Mouse (Mus musculus) midbrain, embryonic 11.5 days (tissue): ENCODE measurements around the gene Galnt14. TPM values are rescaled to one million over a fixed set of nuclear protein-coding genes. Genes with fewer than 3 reads are reported as not detected.

ENCODE experiments used
- ATAC-seq: fragments of 200-750 bp; cut with Nextera tagmentation; 2 replicates; pipeline ENCODE4 v1.8.0; 2017; ENCODE audit warnings: moderate TSS enrichment, moderate library complexity; ENCODE audit not compliant: low FRiP score
- DNase-seq: peaks from one replicate; pipeline ENCODE4 v3.0.0; 2015; ENCODE audit warnings: low spot score; ENCODE audit errors: missing footprints
- H3K27ac ChIP-seq: fragments of 300-500 bp; sonication (generic); 2 replicates; pipeline ENCODE4 v1.5.1; 2014; ENCODE audit warnings: low read depth, low read length
- H3K27me3 ChIP-seq: fragments of 300-500 bp; sonication (generic); 2 replicates; pipeline ENCODE4 v1.6.1; 2014; ENCODE audit warnings: mild to moderate bottlenecking, low read length, moderate library complexity, mixed read lengths; ENCODE audit not compliant: control insufficient read depth, insufficient read depth
- H3K36me3 ChIP-seq: fragments of 300-500 bp; sonication (generic); 2 replicates; pipeline ENCODE4 v1.6.1; 2014; ENCODE audit warnings: mild to moderate bottlenecking, low read length, moderate library complexity, mixed read lengths; ENCODE audit not compliant: control insufficient read depth, insufficient read depth
- H3K4me1 ChIP-seq: fragments of 300-500 bp; sonication (generic); 2 replicates; pipeline ENCODE4 v1.6.1; 2014; ENCODE audit warnings: low read length; ENCODE audit not compliant: control insufficient read depth, insufficient read depth
- H3K4me2 ChIP-seq: fragments of 300-500 bp; sonication (generic); 2 replicates; pipeline ENCODE4 v1.6.1; 2014; ENCODE audit warnings: mild to moderate bottlenecking, moderate library complexity
- H3K4me3 ChIP-seq: fragments of 300-500 bp; sonication (generic); 2 replicates; pipeline ENCODE4 v1.5.1; 2014; ENCODE audit warnings: low read depth, low read length
- H3K9ac ChIP-seq: fragments of 300-500 bp; sonication (generic); 2 replicates; pipeline ENCODE4 v1.6.1; 2014; ENCODE audit warnings: low read length
- H3K9me3 ChIP-seq: fragments of 300-500 bp; sonication (generic); 2 replicates; pipeline ENCODE4 v1.6.1; 2016; ENCODE audit warnings: low read length; ENCODE audit not compliant: control insufficient read depth
- WGBS: fragments of 180-500 bp; shearing (Covaris S2); extraction: QIAGEN DNeasy Blood & Tissue Kit; methylation state at CpG from one replicate; pipeline ENCODE4 v1.1.7; 2014; 5-methylcytosine and 5-hydroxymethylcytosine counted together
- polyA plus RNA-seq: library from polyadenylated mRNA; unstranded; fragments of >200 nt; fragmentation: Nextera tagmentation; extraction: Ambion mirVana; gene quantifications from 2 replicates; pipeline ENCODE4 v1.2.1, GENCODE M21; 2014

Galnt14 gene
- polyA plus RNA-seq, 1 experiment from 2014 or later: 4.7 TPM

DNA sequence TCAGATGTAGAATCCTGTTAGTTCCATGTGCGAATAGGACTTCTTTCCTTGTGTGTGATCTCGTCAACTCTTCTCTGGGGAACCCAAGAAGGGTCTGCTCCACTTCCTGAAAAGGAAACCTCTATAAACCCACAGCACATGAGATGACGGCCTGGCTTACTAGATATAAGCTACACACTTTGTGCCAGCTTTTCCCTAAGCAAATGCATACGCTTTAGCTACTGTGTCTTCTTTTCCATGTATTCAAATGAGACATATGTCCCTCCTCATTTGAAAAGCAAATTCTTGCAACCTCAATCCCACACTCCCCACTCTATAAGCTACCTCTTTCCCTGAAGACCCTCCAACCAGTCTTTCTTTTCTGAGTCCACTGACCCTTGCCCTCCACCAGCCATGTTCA lies 196.0 kb downstream of the Galnt14 start:
- no peak for DNase-seq
- Histone ChIP-seq H3K4me2 (no peak overlapping the region), H3K4me1 (no peaks in the 10 kb centered on the region), H3K4me3 (no peak overlapping the region), H3K9ac (no peak overlapping the region), H3K36me3 (no peaks in the 10 kb centered on the region), H3K9me3 (no peaks in the 10 kb centered on the region), H3K27me3 (no peaks in the 10 kb centered on the region), H3K27ac (no peak overlapping the region)
- 85% methylated on average over 4 of the region's 4 CpGs for WGBS
- no peak for ATAC-seq

DNA sequence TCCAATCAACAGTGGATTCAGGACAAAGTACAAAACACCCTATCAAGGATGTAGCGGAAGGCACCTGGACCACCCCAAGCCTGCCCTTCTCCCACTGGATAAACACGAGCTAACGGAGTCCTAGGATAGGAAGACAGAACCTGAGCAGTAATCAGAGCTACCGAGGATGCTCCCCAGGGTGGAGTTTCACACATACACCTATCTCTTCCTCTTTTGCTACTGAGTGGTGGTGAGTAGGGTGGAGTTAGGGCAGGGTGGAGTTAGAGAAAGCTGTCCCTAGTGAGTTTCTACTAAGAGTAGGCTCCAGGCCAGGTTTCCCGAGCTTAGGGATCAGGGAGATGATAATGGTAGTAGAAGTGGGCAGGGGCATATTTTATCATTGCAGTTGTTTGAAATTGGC lies 197.4 kb downstream of the Galnt14 start:
- H3K27me3 ChIP-seq: no peaks in the 10 kb centered on the region
- H3K9me3 ChIP-seq: no peaks in the 10 kb centered on the region
- no peak overlapping the region for H3K4me2 ChIP-seq
- H3K9ac ChIP-seq: no peak overlapping the region
- DNase-seq (no peak), ATAC-seq (no peak)
- H3K36me3 ChIP-seq: no peaks in the 10 kb centered on the region
- no peak overlapping the region for H3K4me3 ChIP-seq
- H3K4me1 ChIP-seq: no peaks in the 10 kb centered on the region
- no peak overlapping the region for H3K27ac ChIP-seq
- WGBS: 83% methylated on average over 5 of the region's 5 CpGs

DNA sequence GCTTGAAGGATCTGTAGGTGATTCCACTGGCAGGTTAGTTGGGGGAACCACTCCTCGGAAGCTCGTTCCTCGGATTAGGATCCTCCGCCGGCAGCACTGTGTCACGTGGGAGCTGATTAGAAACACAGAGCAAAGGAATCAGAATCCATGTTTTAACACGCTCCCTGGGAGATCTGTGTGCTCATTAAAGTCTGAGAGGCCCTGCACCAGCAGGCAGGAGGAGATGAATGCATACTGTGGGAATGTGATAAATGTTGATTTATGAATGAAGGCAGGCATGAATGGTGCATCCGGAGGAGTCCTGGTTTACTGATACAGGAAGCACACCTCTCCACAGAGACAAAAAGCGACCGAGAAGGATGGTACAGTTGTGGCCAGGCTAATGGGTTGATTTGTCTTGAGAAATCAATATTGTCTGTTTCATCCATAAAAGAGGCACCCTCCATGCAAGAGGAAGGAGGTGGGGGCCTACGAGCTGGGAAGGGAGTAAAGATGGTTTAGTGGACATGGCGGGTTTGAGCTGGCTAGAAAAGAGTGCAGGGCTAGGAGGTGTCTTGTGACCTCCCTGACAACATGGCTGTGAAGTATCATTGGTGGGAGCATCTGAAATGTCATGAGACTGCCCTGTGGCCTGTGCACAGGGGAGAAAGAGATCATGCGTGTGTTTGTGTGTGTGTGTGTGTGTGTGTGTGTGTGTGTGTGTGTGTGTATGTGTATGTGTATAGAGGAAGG lies 202.3 kb downstream of the Galnt14 start:
- WGBS: 73% methylated on average over 13 of the region's 13 CpGs
- Histone ChIP-seq H3K9me3 (no peaks in the 10 kb centered on the region), H3K4me1 (no peaks in the 10 kb centered on the region), H3K9ac (no peak overlapping the region), H3K27me3 (no peaks in the 10 kb centered on the region), H3K4me2 (no peak overlapping the region), H3K27ac (no peak overlapping the region), H3K4me3 (no peak overlapping the region), H3K36me3 (no peaks in the 10 kb centered on the region)
- ATAC-seq (0 out of 2 replicates have a peak, but pooled peaks have one; percentile 46), DNase-seq (no peak)

DNA sequence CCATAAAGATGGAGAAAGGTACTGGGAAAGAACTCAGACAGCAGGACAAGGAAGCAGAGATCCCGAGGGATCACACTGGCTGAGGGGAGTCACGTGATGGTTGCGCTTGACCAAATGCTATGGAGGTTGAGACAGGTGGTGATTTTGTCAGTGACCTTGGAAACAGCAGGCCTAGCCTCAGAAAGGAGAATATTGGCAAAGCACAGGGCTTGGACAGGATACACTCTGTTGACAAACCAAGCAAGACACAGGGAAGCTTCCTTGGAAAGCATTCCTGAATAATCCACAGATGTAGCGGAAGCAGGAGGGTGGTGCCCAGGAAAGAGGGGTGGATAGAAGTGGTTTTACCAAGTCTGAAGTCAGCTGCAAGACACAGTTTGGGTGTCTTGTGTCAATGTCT lies 206.1 kb downstream of the Galnt14 start:
- Histone ChIP-seq H3K4me2 (no peak overlapping the region), H3K9ac (no peak overlapping the region), H3K27me3 (no peaks in the 10 kb centered on the region), H3K9me3 (no peaks in the 10 kb centered on the region), H3K36me3 (no peaks in the 10 kb centered on the region), H3K27ac (no peak overlapping the region), H3K4me1 (no peaks in the 10 kb centered on the region), H3K4me3 (no peak overlapping the region)
- WGBS: 93% methylated on average over 4 of the region's 4 CpGs
- DNase-seq (no peak), ATAC-seq (no peak)

DNA sequence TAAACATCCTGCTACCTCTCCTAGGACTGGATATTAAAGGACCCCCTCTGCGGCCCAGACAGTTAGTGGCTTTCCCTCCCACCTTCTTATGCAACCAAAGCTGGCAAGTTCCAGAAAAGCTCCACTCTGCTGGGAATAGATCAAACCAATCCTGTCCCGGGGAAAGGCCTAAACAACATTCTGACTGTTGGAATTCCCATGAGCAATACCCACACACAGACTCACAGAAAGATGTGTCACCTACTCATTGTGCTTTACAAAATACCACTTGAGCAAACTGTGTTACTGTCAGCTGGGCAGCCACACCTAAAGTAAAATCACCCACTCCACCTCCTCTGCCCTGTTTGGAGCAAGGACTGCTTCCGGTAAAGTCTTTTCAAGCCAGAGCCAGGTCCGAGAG lies 207.6 kb downstream of the Galnt14 start:
- Histone ChIP-seq H3K9me3 (no peaks in the 10 kb centered on the region), H3K4me3 (no peak overlapping the region), H3K36me3 (no peaks in the 10 kb centered on the region), H3K4me2 (no peak overlapping the region), H3K4me1 (no peaks in the 10 kb centered on the region), H3K27me3 (no peaks in the 10 kb centered on the region), H3K27ac (no peak overlapping the region), H3K9ac (no peak overlapping the region)
- WGBS: 92% methylated on average over 4 of the region's 4 CpGs
- DNase-seq: no peak
- no peak for ATAC-seq

DNA sequence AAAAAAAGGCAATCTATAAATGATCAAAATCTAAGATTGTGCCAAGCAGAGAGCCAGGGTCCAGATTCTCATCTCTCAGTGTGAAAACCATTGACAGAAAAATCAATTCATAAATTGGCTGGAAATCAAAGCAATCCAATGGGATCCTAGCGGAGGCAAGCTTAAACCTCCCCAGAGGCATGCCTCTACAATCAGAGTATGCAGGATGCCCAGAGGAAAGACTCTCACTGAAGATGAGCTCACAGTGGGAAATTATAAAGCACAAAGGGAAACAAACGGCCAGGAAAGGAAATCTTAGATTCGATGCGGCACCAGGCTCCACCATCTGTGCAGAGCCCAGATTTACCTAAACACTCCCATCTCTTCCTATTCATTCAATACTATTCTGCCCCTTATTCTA lies 220.7 kb downstream of the Galnt14 start:
- Histone ChIP-seq H3K27me3 (no peaks in the 10 kb centered on the region), H3K4me3 (no peak overlapping the region), H3K36me3 (no peaks in the 10 kb centered on the region), H3K9me3 (no peaks in the 10 kb centered on the region), H3K4me2 (no peak overlapping the region), H3K9ac (no peak overlapping the region), H3K4me1 (no peaks in the 10 kb centered on the region), H3K27ac (no peak overlapping the region)
- ATAC-seq (no peak), DNase-seq (no peak)
- 76% methylated on average over 4 of the region's 4 CpGs for WGBS

DNA sequence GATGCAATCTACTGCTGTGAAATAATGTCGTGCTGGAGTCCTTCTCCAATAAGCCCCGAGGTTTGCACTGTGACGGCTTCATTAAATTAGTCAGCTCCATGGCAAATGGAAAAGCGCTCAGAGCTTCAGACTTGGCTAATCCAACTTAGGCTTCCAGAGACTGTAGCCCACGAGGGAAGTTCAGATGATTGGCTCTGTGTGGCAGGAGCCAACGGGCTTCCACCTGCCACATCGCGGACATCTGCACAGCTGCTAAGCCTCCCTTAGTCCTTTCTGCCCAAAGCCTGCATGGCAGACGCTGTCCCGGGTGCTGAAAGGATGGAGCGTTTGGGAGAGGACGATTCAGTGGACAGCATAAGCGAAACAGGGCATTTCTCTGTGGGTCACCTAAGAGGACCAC lies 222.5 kb downstream of the Galnt14 start:
- Histone ChIP-seq H3K9me3 (no peaks in the 10 kb centered on the region), H3K4me2 (no peak overlapping the region), H3K4me1 (no peaks in the 10 kb centered on the region), H3K4me3 (no peak overlapping the region), H3K9ac (no peak overlapping the region), H3K36me3 (no peaks in the 10 kb centered on the region), H3K27me3 (no peaks in the 10 kb centered on the region), H3K27ac (no peak overlapping the region)
- ATAC-seq (no peak), DNase-seq (peak; percentile 94)
- WGBS: 27% methylated on average over 13 of the region's 13 CpGs

DNA sequence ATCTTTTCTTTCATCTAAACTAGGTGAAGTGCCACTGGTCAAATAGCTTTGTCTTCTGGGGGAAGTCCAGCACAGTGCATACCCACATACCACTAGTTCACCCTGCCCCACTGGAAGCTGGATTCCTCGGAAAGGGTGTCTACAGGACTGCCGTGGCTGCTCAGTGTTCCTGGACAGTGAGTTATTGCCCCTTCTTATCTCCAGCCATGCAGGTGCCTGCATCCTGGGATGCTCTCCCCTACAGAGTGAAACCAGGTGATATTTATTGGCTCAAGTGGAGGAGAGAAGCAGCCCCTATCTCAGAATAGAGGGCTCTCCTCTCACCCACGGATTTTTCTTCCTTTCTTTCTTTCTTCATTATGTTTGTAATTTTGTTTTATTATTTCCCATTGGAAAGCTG lies 222.9 kb downstream of the Galnt14 start:
- Histone ChIP-seq H3K9me3 (no peaks in the 10 kb centered on the region), H3K4me1 (no peaks in the 10 kb centered on the region), H3K4me3 (no peak overlapping the region), H3K9ac (no peak overlapping the region), H3K36me3 (no peaks in the 10 kb centered on the region), H3K27ac (no peak overlapping the region), H3K27me3 (no peaks in the 10 kb centered on the region), H3K4me2 (no peak overlapping the region)
- ATAC-seq (no peak), DNase-seq (no peak)
- WGBS: 83% methylated on average over 3 of the region's 3 CpGs

DNA sequence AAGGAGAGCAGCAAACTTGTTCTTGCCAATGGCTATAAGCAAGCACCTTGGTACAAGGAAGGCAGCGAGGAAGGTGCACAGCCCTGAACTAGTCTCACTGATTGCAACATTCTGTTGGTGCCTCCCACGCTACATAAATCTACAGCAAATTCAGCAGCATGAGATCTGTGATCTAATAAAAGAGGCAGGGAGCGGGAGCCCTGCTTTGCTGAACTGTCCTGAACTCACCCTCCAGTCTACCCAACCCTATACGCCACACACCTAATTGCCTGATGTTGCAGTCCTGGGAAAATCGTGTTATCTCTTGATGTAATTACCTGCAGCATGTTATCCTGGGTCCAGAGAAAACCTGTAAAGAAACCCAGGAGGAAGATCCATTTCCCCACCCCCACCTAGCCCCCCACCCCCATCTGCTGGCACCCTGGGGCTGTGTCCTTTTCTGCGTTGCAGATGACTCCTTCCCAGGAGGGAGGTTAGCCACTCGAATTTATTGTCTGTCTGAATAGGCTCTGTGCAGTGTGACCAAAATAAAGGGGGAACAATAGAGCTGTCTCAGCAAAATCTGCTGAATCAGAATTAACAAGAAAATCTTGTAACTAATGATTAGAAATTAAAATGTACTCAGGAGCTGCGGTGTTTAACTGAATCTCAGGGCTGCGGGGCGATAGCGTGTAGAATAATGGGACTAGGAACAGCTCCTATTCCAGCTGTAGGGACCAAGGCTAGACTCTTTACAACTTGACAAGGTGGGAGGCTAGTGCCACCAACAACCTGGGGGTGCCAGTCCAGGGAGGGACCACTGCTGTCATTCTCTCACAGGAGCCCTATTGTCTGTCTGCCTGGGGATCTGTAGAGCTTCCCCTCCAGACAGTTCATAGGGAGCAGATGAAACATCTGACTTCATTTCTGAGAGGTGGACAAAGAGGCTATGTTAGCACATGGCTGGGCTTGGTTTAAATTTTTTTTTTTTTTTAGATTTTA lies 232.9 kb downstream of the Galnt14 start:
- Histone ChIP-seq H3K27ac (no peak overlapping the region), H3K36me3 (no peaks in the 10 kb centered on the region), H3K4me3 (no peak overlapping the region), H3K9me3 (no peaks in the 10 kb centered on the region), H3K4me2 (no peak overlapping the region), H3K27me3 (no peaks in the 10 kb centered on the region), H3K4me1 (peaks cover 3% of the 10 kb centered on the region; the same call in 1 of the 2 replicates), H3K9ac (no peak overlapping the region)
- no peak for DNase-seq
- WGBS: 43% methylated on average over 11 of the region's 11 CpGs
- peak; percentile 75 for ATAC-seq
